Mouse (Mus musculus): ENCODE results near the gene Htr1d.

DNA sequence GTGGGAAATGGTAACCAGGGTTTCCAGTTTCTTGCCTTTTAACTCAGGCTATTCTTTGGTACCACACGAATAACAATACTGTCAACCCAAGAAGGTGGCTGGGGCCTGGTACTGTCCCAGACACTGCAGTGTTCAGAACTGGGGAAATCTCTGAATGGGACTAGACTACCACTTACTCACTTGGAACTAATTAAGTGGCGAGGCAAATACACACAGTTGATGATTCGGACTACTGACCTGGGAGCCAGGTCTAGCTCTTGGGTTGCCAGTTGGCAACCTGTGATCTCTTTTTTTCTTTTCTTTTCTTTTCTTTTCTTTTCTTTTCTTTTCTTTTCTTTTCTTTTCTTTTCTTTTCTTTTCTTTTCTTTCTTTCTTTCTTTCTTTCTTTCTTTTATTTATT, 29.0 kb downstream of the Htr1d start:
- TF ChIP-seq POLR2A (IDR thresholded peaks at IDR 0.05; ENCODE audit: low read depth, low read length) (no peak), CTCF (IDR thresholded peaks at IDR 0.05; ENCODE audit: extremely low read depth, insufficient read depth, insufficient read length, insufficient replicate concordance) (no peak)
